Mouse (Mus musculus): ENCODE measurements around the gene Nell2. TPM values are rescaled to one million over a fixed set of nuclear protein-coding genes. Genes with fewer than 3 reads are reported as not detected.
A peak's percentile ranks its signal among the peaks of the same experiment; 100 is the strongest.

Nell2 gene
- total RNA-seq, 2 experiments from 2014 or later = 738 to 777 TPM

DNA sequence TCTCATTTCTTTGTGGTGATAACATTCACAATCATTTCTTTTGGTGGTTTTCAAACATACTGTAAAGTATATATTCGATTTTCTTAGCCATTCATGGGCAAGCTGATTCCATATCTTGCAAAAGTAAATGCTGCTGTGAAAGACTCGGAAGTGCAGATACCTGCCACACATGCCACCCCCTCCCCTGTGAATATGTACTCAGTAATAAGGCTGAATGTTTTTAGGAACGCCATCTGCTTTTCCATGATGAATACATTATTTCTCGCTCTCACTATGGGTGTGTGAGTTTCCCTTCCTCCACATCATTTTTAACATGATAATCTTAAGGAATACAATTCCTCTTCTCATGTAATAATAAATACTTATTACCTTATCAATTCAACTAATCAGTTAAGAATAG lies 90.6 kb downstream of the Nell2 start:
- TF ChIP-seq CTCF (conservative IDR thresholded peaks at IDR 0.05) = no peak
- no peak overlapping the region for H3K4me3 ChIP-seq
- H3K27ac ChIP-seq = no peak overlapping the region
- DNase-seq (ENCODE audit: low spot score in 2 of 2) = no peak

- no peak for TF ChIP-seq CTCF (conservative IDR thresholded peaks at IDR 0.05)
- no peak for DNase-seq (ENCODE audit: low spot score in 2 of 2)
- Histone ChIP-seq H3K27ac (no peak overlapping the region), H3K4me3 (no peak overlapping the region)
Measured at GRCm38 (mm10) chr15:95436261-95436660, 92.1 kb downstream of the Nell2 start.

GRCm38 (mm10) chr15:95431156-95431799 lies 97.1 kb downstream of the Nell2 start:
- no peak for DNase-seq (ENCODE audit: low spot score in 2 of 2)
- H3K27ac ChIP-seq = peak overlapping the region; percentile 67; the same call in 1 of the 2 replicates
- H3K4me3 ChIP-seq = no peak overlapping the region
- TF ChIP-seq CTCF (conservative IDR thresholded peaks at IDR 0.05) = no peak

- Histone ChIP-seq H3K27ac (peak overlapping the region; percentile 61), H3K4me3 (no peak overlapping the region)
- no peak for TF ChIP-seq CTCF (conservative IDR thresholded peaks at IDR 0.05)
- DNase-seq (ENCODE audit: low spot score in 2 of 2) = no peak
Measured at GRCm38 (mm10) chr15:95430000-95430399, 98.4 kb downstream of the Nell2 start.

DNA sequence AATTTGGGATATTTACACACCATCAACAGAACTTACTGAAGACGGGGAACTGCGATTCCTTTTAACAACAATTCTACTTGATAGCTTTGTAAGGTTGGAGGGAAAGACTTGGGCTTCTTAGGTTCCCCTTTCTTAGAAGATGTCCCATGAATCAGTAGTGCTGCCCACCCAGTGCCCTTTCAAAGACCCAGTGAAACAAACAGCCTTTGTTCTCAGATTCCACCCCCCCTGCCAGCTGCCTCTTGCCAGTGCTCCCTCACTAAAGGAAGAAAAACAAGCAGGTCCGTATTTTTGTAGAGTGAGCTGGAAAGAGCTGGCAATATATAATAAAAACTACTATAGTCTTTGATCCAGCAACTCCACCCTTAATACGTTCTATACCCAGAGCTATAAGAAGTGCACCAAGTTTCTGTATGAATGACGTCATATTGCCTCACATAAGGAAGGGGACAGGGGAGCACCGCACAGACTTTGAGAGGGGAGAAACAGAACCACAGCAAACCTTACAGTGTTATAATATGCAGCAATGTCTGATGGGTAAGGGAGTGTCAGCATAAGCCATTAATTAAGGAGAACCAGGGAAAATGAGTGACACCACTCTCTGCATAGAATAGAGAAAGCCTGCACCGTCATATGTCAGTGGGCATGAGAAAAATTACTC lies 100.2 kb downstream of the Nell2 start:
- DNase-seq (ENCODE audit: low spot score in 2 of 2) = no peak
- no peak for TF ChIP-seq CTCF (conservative IDR thresholded peaks at IDR 0.05)
- no peak overlapping the region for H3K4me3 ChIP-seq
- peak overlapping the region; percentile 61 for H3K27ac ChIP-seq

- TF ChIP-seq CTCF (conservative IDR thresholded peaks at IDR 0.05) = no peak
- Histone ChIP-seq H3K4me3 (no peak overlapping the region), H3K27ac (peak overlapping the region; percentile 40; the same call in 1 of the 2 replicates)
- DNase-seq (ENCODE audit: low spot score in 2 of 2) = no peak
Measured at GRCm38 (mm10) chr15:95425085-95425484, 103.3 kb downstream of the Nell2 start.

DNA sequence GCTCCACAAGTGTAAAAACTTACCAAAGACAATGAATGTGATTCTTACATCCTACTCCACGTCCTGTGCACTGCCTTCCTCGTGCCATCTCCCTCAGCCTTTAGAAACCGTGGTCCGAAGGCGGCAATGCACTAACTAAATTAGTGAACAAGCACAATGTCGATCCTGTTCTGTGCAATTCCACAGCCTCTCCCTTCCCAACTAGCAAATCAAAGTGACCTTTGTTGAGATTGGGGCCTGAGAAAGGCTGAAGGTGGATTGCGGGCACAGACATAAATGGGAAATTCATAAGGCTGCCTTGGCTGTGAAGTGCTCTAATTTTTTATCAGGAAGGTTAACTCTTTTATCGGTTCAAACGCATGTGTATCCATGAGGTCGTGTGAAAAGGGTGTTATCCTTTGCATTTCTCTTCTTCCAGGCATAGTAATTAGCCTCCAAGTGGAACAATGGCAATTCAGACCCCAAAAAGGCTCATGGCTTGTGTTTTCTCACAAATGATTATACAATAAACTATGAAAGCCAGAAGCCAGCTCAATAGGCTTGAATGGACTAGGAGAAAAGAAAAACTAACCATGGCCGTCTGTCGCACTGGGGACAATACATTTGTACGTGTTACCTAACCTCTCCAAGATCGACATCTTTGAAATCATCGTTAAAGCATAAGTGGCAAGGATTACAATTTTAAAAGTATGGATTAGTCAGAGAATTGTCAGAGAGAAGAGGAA lies 106.0 kb downstream of the Nell2 start:
- peak overlapping the region; percentile 65 for H3K27ac ChIP-seq
- H3K4me3 ChIP-seq = no peak overlapping the region
- no peak for DNase-seq (ENCODE audit: low spot score in 2 of 2)
- TF ChIP-seq CTCF (conservative IDR thresholded peaks at IDR 0.05) = no peak

DNA sequence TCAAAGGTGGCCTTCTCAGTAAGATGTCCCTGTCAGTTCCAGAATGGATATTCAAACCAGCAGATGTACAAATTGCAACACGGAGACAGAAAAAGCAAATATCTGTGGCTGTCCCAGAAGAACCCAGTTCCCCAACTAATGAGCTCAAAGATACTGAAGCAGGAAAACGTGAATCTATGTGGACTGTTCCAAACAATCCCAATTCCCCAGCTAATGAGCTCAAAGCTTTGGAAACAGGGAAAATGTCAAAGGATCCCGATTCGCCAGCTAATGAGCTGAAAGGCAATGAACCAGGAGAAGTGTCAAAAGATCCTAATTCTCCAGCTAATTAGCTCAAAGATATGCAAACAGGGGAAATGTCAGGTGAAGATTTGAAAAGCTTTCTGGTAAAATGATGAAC lies 109.7 kb downstream of the Nell2 start:
- Histone ChIP-seq H3K27ac (peak overlapping the region; percentile 59), H3K4me3 (no peak overlapping the region)
- DNase-seq (ENCODE audit: low spot score in 2 of 2) = no peak
- TF ChIP-seq CTCF (conservative IDR thresholded peaks at IDR 0.05) = no peak

DNA sequence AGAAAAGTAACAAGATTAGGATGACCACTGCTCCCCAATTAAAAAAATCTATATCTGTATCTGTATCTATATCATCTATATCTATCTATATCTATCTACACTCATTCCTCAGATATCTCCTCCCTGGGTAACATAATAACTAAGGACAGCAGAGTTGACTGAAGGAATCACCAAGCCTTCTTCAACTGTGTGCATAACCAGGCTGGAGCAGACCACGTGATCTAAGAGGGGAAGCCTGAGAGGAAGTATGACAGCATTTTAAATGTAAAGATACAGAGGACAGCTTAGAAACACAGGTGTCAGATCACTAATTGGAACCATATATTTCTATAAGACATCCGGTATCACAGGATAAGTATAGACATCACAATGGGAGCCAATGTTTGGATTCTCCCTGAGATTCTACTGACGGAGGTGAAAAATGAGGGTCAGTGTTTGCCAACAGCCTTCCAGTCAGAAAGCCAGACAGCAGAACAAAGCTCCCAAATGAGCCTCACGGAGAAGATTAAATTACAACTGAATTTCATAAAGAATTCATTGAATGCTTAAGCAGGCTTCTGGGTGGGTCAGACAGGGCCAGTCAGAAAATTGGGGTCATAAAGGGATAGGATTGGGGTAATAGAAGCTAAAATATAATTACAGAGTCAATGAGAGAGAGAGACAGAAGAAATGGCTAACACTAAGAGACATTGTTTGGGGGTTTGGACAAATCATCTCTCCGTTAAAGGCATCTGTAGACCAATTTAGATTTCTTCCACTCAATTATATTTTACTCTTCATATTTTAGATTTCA lies 116.2 kb downstream of the Nell2 start:
- no peak for DNase-seq (ENCODE audit: low spot score in 2 of 2)
- Histone ChIP-seq H3K27ac (no peak overlapping the region), H3K4me3 (no peak overlapping the region)
- TF ChIP-seq CTCF (conservative IDR thresholded peaks at IDR 0.05) = no peak

DNA sequence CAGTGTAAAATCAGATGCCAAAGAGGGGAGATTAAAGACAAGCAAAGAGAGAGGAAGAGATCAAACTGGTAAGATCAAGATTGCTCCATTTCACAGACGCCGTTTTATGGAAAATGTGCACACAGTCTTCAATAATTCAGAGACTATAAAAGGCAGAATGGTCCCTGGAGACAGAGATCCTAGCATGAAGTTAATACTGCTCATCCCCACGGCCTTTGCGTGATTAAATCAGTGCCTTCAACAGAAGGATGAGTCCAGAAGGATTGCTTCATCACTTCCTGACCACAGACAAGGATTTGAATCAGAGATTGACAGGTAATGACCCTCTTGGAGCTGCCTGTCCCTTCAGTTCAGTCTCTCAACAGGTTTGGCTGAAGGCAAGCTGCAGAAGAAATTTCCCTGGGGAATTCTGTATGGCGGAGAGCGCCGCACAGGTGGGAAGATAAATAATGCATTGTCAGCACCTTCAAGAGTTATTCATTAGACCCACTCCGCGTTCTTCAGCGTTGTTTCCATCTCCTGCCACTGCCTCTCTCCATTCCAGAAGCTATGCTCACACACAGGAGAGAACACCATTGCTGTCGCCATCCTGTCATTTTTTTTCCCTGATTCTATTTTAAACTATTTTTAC lies 118.0 kb downstream of the Nell2 start:
- Histone ChIP-seq H3K27ac (no peak overlapping the region), H3K4me3 (no peak overlapping the region)
- DNase-seq (ENCODE audit: low spot score in 2 of 2) = no peak
- no peak for TF ChIP-seq CTCF (conservative IDR thresholded peaks at IDR 0.05)

GRCm38 (mm10) chr15:95390347-95390746 lies 138.0 kb downstream of the Nell2 start:
- Histone ChIP-seq H3K4me3 (no peak overlapping the region), H3K27ac (peak overlapping the region; percentile 81)
- no peak for DNase-seq (ENCODE audit: low spot score in 2 of 2)
- no peak for TF ChIP-seq CTCF (conservative IDR thresholded peaks at IDR 0.05)

DNA sequence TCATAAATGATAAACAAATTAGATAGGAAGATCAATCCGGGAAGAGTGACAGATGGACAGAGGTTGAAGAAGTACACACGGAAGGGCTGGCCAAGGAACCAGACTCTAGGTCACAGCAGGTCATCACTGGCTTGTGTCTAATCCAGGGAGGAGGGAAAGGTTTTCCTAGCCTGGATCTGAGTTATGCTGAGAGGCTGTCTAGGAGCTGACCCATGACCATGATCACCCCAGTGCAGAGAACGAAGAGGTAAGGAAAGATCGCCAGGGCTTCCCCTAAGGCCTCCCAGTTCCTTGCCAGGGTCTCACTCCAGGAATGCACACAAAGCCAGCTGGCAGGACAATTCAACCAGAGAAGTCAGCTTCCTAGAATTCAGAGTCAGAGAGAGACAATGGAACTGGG lies 139.4 kb downstream of the Nell2 start:
- no peak for TF ChIP-seq CTCF (conservative IDR thresholded peaks at IDR 0.05)
- Histone ChIP-seq H3K4me3 (no peak overlapping the region), H3K27ac (peak overlapping the region; percentile 81; the same call in 1 of the 2 replicates)
- no peak for DNase-seq (ENCODE audit: low spot score in 2 of 2)

Measured in layer of hippocampus, adult 2 months (tissue).